Comparison of ENCODE assay signal across 7 mouse cellular contexts in the genomic region with DNA sequence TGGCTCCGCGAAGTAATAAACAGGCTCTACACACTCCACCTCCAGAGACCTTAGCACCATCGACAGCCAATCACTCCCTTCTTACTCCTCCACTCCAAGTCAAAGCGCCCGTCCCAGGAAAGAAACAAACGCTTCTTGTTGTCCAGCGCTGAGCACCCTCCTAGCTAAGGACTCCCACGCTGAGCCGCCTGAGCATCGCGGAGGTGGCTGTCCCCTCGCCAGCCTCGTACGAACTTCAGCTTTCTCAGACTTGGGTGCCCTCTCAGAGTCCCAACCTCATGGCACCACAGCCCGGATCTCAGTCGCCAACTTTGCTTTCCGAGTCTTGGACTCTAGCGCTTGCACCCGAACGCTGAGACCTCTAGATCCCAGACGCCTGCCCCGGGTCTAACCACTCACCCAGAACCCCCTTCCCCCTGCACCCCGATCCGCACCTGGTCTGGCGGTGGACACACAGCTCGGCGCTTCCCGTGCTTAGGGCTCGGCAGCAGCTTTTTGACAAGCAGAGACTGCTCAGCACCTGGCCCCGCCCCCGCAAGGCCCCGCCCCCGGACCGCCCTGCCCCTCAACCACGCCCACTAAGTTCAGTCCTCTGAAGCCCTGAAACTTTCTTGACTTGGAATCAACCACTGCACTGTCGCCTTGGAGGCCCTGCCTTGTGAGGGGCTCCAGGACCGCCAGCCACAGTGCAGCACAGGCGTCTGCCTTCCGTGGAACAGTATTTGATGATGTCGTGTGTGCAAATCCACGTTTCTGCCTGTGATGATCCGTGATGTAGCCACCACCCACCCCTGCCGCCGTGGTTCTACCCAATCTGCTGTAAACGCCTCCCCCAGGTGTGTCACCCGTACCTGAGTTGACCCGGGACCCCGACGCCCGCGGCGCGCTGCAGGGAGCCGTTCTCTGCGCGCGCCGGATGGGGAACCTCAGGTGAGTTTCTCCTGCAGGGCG. TPM values are rescaled to one million over a fixed set of nuclear protein-coding genes. Genes with fewer than 3 reads are reported as not detected.
DNase-seq lines count a peak whose midpoint lies in the region; ATAC-seq and TF ChIP-seq lines count a peak whose summit lies in the region.

No protein-coding gene starts in this region.

- H3K27ac ChIP-seq in brown adipose tissue, adult 24 weeks (replicated peaks; ENCODE audit: low read depth, low read length): no peak overlapping the region
- H3K27ac ChIP-seq in gastrocnemius, adult 2 months: 0 out of 2 replicates have a peak overlapping the region, but pooled peaks have one; percentile 28
- H3K27ac ChIP-seq in intestine, embryonic 14.5 days (ENCODE audit: low read depth): no peak overlapping the region
- H3K27ac ChIP-seq in neural tube, embryonic 14.5 days (ENCODE audit: low read depth, low read length): no peak overlapping the region

- intact Hi-C loops in gastrocnemius, adult 2 months (cut with DNase I): no loop called here

- peak overlapping the region; percentile 95 for H3K4me2 ChIP-seq in intestine, embryonic 14.5 days (ENCODE audit: low read length)
- peak overlapping the region; percentile 41 for H3K4me2 ChIP-seq in neural tube, embryonic 14.5 days (ENCODE audit: low read depth, low read length)

- peak overlapping the region; percentile 58 for H3K4me3 ChIP-seq in brown adipose tissue, adult 24 weeks (ENCODE audit: insufficient read depth, low read depth, low read length)
- H3K4me3 ChIP-seq in gastrocnemius, adult 2 months: peak overlapping the region; percentile 71
- peak overlapping the region; percentile 44 for H3K4me3 ChIP-seq in intestine, embryonic 14.5 days (ENCODE audit: low read depth, low read length)
- H3K4me3 ChIP-seq in neural tube, embryonic 14.5 days (ENCODE audit: low read depth, low read length): peak overlapping the region; percentile 14

- peak; percentile 72 for DNase-seq in Muller cell, postnatal 12 days (ENCODE audit: inconsistent ontology term)
- DNase-seq in gastrocnemius, adult 2 months: peak; percentile 63
- peak; percentile 88 for DNase-seq in intestine, embryonic 14.5 days (ENCODE audit: low spot score)
- peak; percentile 45 to 54 for DNase-seq in lung, adult 18-20 months
- DNase-seq in thymus, postnatal 25 days: peak; percentile 60

- ATAC-seq in intestine, embryonic 14.5 days (replicated peaks; ENCODE audit: low FRiP score, low TSS enrichment, low read depth): peak; percentile 92
- 0 out of 2 replicates have a peak, but pooled peaks have one; percentile 49 for ATAC-seq in neural tube, embryonic 14.5 days (ENCODE audit: low read depth)

- WGBS in intestine, embryonic 14.5 days: under 1% methylated on average over 59 of the region's 59 CpGs
- WGBS in neural tube, embryonic 14.5 days: 2% methylated on average over 59 of the region's 59 CpGs

- no peak for TF ChIP-seq CTCF in gastrocnemius, adult 2 months (IDR thresholded peaks at IDR 0.05)

- H3K4me1 ChIP-seq in brown adipose tissue, adult 24 weeks (ENCODE audit: control insufficient read depth, insufficient read depth, insufficient read length, low read length): peaks cover 5% of the 10 kb centered on the region; the same call in 1 of the 2 replicates
- peaks cover 14% of the 10 kb centered on the region for H3K4me1 ChIP-seq in intestine, embryonic 14.5 days (replicated peaks; ENCODE audit: control insufficient read depth, insufficient read depth, low read length)
- H3K4me1 ChIP-seq in neural tube, embryonic 14.5 days (ENCODE audit: control insufficient read depth, insufficient read depth, low read length): 0 out of 2 replicates have a peak, but pooled peaks cover 6% of the 10 kb centered on the region

- H3K36me3 ChIP-seq in intestine, embryonic 14.5 days (ENCODE audit: control insufficient read depth, insufficient read depth, low read length): no peaks in the 10 kb centered on the region
- no peaks in the 10 kb centered on the region for H3K36me3 ChIP-seq in neural tube, embryonic 14.5 days (ENCODE audit: control insufficient read depth, insufficient read depth, low read length)

- H3K27me3 ChIP-seq in intestine, embryonic 14.5 days (replicated peaks; ENCODE audit: control insufficient read depth, insufficient read depth, low read length): 0 out of 2 replicates have a peak, but pooled peaks cover 5% of the 10 kb centered on the region
- H3K27me3 ChIP-seq in neural tube, embryonic 14.5 days (ENCODE audit: control insufficient read depth, insufficient read depth, low read length): peaks cover 13% of the 10 kb centered on the region

- H3K9me3 ChIP-seq in intestine, embryonic 14.5 days (ENCODE audit: control insufficient read depth, low read length): no peaks in the 10 kb centered on the region
- no peaks in the 10 kb centered on the region for H3K9me3 ChIP-seq in neural tube, embryonic 14.5 days (ENCODE audit: control insufficient read depth, low read length)

- peak overlapping the region; percentile 32; the same call in 1 of the 2 replicates for H3K9ac ChIP-seq in intestine, embryonic 14.5 days (ENCODE audit: low read length)
- no peak overlapping the region for H3K9ac ChIP-seq in neural tube, embryonic 14.5 days (replicated peaks; ENCODE audit: low read depth, low read length)

RNA-seq across cellular contexts. Expression of gene Vdr, which starts 2.4 kb away (rescaled TPM):
- polyA plus RNA-seq in brown adipose tissue, adult 24 weeks (2012; ENCODE audit: insufficient read depth, insufficient read length, missing spikeins): 0.25 and 1.5 TPM in 2 replicates
- under 1 TPM in 1 of 2 experiments, not detected in 1; 0.14 TPM for total RNA-seq in gastrocnemius, adult 2 months (2021)
- 0.66 and 0.80 TPM in 2 replicates for polyA plus RNA-seq in intestine, embryonic 14.5 days (2014; fragmentation: Nextera tagmentation; extraction: Ambion mirVana)
- polyA plus RNA-seq in neural tube, embryonic 14.5 days (2014; fragmentation: Nextera tagmentation; extraction: Ambion mirVana): 0.07 TPM in 1 of 2 replicates, not detected in the other

RNA-seq across cellular contexts. Expression of gene Tmem106c, which starts 55.9 kb away (rescaled TPM):
- 19.7 and 33.2 TPM in 2 replicates for polyA plus RNA-seq in brown adipose tissue, adult 24 weeks (2012; ENCODE audit: insufficient read depth, insufficient read length, missing spikeins)
- total RNA-seq in gastrocnemius, adult 2 months (2021): 1 to 10 TPM; 4.9 to 7.3 TPM
- polyA plus RNA-seq in intestine, embryonic 14.5 days (2014; fragmentation: Nextera tagmentation; extraction: Ambion mirVana): 39.0 and 43.4 TPM in 2 replicates
- 51.0 and 53.6 TPM in 2 replicates for polyA plus RNA-seq in neural tube, embryonic 14.5 days (2014; fragmentation: Nextera tagmentation; extraction: Ambion mirVana)

Comparison
In these comparisons a context has a peak if more than half of its experiments do, and no peak if none do; other contexts are left out.
1. H3K4me3 ChIP-seq: peak in every context shown above with its lines; median percentile 71 in gastrocnemius, adult 2 months; 58 in brown adipose tissue, adult 24 weeks; 44 in intestine, embryonic 14.5 days; 14 in neural tube, embryonic 14.5 days.